Mouse (Mus musculus): ENCODE results near the gene Yif1b. TPM values are rescaled to one million over a fixed set of nuclear protein-coding genes. Genes with fewer than 3 reads are reported as not detected.

The Yif1b gene
- total and polyA plus RNA-seq, 2 experiments from 2014 or later, result 121 to 194 TPM

DNA sequence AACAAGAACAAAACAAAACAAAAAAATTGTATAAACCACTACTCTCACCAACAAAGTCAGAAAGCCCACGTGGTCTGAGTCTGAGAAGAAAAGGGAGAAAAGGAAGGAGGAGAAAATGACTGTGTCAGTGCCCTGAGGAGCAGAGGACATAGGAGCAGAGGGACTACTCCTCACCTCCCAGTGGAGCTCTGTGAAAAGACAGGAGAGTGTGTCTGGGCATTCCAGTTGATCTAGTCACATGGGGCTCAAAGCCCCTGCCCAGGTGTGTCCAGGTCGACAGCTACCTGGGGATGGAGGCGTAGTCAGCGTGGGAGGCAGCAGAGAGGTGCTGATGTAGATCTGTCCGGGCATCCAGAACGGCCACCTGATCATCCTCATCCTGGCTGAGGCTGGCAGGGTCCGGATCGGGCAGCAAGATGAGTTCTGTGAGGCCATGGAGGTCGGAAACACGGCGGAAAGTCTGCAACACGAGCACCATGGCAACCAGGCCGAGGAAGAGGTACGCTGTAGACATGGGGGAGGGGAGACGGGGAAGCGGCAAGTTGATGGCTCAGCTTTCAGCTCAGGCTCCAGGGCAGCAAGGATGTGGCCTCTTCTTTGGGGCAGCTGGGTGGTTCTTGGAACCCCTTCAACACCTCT lies 13.3 kb upstream of the Yif1b start:
- Histone ChIP-seq H3K27ac (ENCODE audit: low read depth) (no peak overlapping the region), H3K27me3 (ENCODE audit: control insufficient read depth, insufficient read depth, low read length) (no peaks in the 10 kb centered on the region), H3K4me2 (ENCODE audit: low read depth, low read length) (no peak overlapping the region), H3K9ac (replicated peaks; ENCODE audit: low read depth, low read length) (no peak overlapping the region), H3K4me3 (ENCODE audit: low read depth, low read length) (no peak overlapping the region), H3K9me3 (replicated peaks; ENCODE audit: control insufficient read depth, low read length) (peaks cover 6% of the 10 kb centered on the region; the same call in 1 of the 2 replicates), H3K4me1 (ENCODE audit: control insufficient read depth, insufficient read depth) (no peaks in the 10 kb centered on the region), H3K36me3 (replicated peaks; ENCODE audit: control insufficient read depth, insufficient read depth, low read length) (0 out of 2 replicates have a peak, but pooled peaks cover 14% of the 10 kb centered on the region)
- no peak for ATAC-seq (ENCODE audit: insufficient read depth, low read depth)
- TF ChIP-seq CTCF (IDR thresholded peaks at IDR 0.05; ENCODE audit: low read depth), result no peak
- no peak for TF ChIP-seq EP300 (IDR thresholded peaks at IDR 0.05; ENCODE audit: low read depth)
- WGBS, result 27% methylated on average over 16 of the region's 16 CpGs
- no peak for DNase-seq (ENCODE audit: low spot score)

DNA sequence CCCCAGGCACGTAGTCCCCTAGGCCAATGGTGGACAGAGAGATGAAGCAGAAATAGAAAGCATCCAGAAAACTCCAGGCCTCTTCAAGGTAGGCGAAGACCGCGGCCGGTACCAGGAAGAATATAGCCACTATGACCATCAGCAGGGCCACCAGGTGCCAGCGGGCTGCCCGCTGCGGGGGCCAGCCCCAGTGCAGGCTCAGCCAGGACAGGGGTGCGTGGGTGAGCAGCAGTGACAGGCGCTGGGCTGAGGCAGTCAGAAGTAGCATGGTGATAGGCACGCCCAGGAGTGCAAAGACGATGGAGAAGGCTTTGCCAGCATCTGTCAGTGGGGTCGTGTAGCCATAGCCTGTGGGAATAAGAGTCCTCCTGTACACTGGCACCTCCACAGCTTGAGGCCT lies 12.6 kb upstream of the Yif1b start:
- no peaks in the 10 kb centered on the region for H3K9me3 ChIP-seq (replicated peaks; ENCODE audit: control insufficient read depth, low read length)
- no peak for DNase-seq (ENCODE audit: low spot score)
- ATAC-seq (ENCODE audit: insufficient read depth, low read depth), result no peak
- H3K27ac ChIP-seq (ENCODE audit: low read depth), result no peak overlapping the region
- no peak overlapping the region for H3K4me2 ChIP-seq (ENCODE audit: low read depth, low read length)
- TF ChIP-seq EP300 (IDR thresholded peaks at IDR 0.05; ENCODE audit: low read depth) (no peak), CTCF (IDR thresholded peaks at IDR 0.05; ENCODE audit: low read depth) (no peak)
- WGBS, result 72% methylated on average over 13 of the region's 13 CpGs
- no peak overlapping the region for H3K9ac ChIP-seq (replicated peaks; ENCODE audit: low read depth, low read length)
- no peaks in the 10 kb centered on the region for H3K4me1 ChIP-seq (ENCODE audit: control insufficient read depth, insufficient read depth)
- no peaks in the 10 kb centered on the region for H3K27me3 ChIP-seq (ENCODE audit: control insufficient read depth, insufficient read depth, low read length)
- no peak overlapping the region for H3K4me3 ChIP-seq (ENCODE audit: low read depth, low read length)
- H3K36me3 ChIP-seq (replicated peaks; ENCODE audit: control insufficient read depth, insufficient read depth, low read length), result 0 out of 2 replicates have a peak, but pooled peaks cover 14% of the 10 kb centered on the region

DNA sequence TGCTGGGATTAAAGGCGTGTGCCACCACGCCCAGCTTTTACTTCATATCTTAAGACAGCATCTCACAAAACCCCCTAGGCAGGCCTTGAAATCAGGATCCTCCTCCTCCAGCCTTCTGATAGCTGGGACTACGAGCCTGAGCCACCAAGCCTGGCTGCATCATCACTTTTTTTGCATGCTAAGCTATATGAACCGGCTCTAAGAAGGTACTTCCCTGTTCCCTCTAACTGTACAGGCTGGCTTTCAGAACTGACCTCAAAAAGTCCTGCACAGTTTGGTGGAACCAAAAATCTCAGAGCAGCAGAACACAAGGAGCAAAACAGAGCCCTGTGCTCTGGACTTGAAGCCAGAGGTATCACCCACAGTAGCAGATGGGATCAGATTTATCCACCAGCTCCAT lies 9.9 kb upstream of the Yif1b start:
- TF ChIP-seq EP300 (IDR thresholded peaks at IDR 0.05; ENCODE audit: low read depth) (no peak), CTCF (IDR thresholded peaks at IDR 0.05; ENCODE audit: low read depth) (no peak)

DNA sequence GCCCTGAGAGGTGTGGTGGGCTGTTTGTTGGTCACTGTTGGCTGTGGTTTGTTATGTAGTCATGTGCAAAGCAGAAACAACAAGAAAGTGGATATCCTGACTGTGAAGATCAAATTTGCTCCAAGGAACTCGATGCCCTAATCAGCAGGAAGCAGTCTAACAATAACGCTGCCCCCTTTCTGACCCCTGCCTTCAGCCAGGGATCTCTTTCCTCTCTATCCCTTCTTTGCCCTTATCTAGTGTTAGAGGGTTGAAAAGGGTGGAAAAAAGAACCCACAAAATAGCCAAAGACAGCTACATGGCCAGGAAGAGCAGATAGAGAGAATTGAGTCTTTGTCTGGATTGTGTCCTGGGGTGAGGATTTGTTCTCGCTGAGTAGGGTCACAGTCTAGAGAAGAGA lies 7.6 kb upstream of the Yif1b start:
- H3K27ac ChIP-seq (ENCODE audit: low read depth), result peak overlapping the region; percentile 85; the same call in 1 of the 2 replicates
- H3K9ac ChIP-seq (replicated peaks; ENCODE audit: low read depth, low read length), result no peak overlapping the region
- DNase-seq (ENCODE audit: low spot score), result no peak
- H3K4me3 ChIP-seq (ENCODE audit: low read depth, low read length), result no peak overlapping the region
- no peak for ATAC-seq (ENCODE audit: insufficient read depth, low read depth)
- no peaks in the 10 kb centered on the region for H3K9me3 ChIP-seq (replicated peaks; ENCODE audit: control insufficient read depth, low read length)
- H3K4me2 ChIP-seq (ENCODE audit: low read depth, low read length), result peak overlapping the region; percentile 91; the same call in 1 of the 2 replicates
- H3K27me3 ChIP-seq (ENCODE audit: control insufficient read depth, insufficient read depth, low read length), result 0 out of 2 replicates have a peak, but pooled peaks cover 11% of the 10 kb centered on the region
- WGBS, result 31% methylated on average over 3 of the region's 3 CpGs
- H3K4me1 ChIP-seq (ENCODE audit: control insufficient read depth, insufficient read depth), result peaks cover 9% of the 10 kb centered on the region
- 0 out of 2 replicates have a peak, but pooled peaks cover 4% of the 10 kb centered on the region for H3K36me3 ChIP-seq (replicated peaks; ENCODE audit: control insufficient read depth, insufficient read depth, low read length)
- no peak for TF ChIP-seq CTCF (IDR thresholded peaks at IDR 0.05; ENCODE audit: low read depth)

More for the DNA sequence above, 9.9 kb upstream of the Yif1b start:
- no peak overlapping the region for H3K4me2 ChIP-seq (ENCODE audit: low read depth, low read length)
- 0 out of 2 replicates have a peak, but pooled peaks cover 14% of the 10 kb centered on the region for H3K36me3 ChIP-seq (replicated peaks; ENCODE audit: control insufficient read depth, insufficient read depth, low read length)
- H3K4me3 ChIP-seq (ENCODE audit: low read depth, low read length), result no peak overlapping the region
- no peak overlapping the region for H3K9ac ChIP-seq (replicated peaks; ENCODE audit: low read depth, low read length)
- H3K4me1 ChIP-seq (ENCODE audit: control insufficient read depth, insufficient read depth), result peaks cover 5% of the 10 kb centered on the region
- DNase-seq (ENCODE audit: low spot score) (no peak), ATAC-seq (ENCODE audit: insufficient read depth, low read depth) (no peak)
- 72% methylated on average over 4 of the region's 4 CpGs for WGBS
- H3K27ac ChIP-seq (ENCODE audit: low read depth), result no peak overlapping the region
- H3K9me3 ChIP-seq (replicated peaks; ENCODE audit: control insufficient read depth, low read length), result no peaks in the 10 kb centered on the region
- 0 out of 2 replicates have a peak, but pooled peaks cover 11% of the 10 kb centered on the region for H3K27me3 ChIP-seq (ENCODE audit: control insufficient read depth, insufficient read depth, low read length)

DNA sequence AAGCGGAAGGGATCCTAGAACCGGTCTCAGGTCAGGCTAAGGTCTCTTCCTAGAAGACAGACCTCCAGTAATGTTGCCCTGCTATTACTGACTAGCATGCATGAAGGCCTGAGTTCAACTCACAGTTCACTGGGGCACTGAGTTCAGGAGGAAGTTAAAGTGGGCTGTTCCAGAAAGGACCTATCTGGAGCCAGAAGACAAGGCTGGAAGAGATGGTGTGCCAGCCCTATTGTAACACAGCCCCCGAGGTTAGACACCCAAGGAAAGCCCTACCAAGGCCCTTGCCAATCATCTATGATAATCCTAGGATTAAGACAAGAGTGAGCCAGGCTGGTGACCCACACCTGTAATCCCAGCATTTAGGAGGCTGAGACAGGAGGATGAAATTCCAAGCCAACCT lies 6.6 kb upstream of the Yif1b start:
- Histone ChIP-seq H3K9ac (replicated peaks; ENCODE audit: low read depth, low read length) (peak overlapping the region; percentile 83; the same call in 1 of the 2 replicates), H3K9me3 (replicated peaks; ENCODE audit: control insufficient read depth, low read length) (no peaks in the 10 kb centered on the region), H3K36me3 (replicated peaks; ENCODE audit: control insufficient read depth, insufficient read depth, low read length) (no peaks in the 10 kb centered on the region), H3K4me1 (ENCODE audit: control insufficient read depth, insufficient read depth) (peaks cover 9% of the 10 kb centered on the region), H3K4me2 (ENCODE audit: low read depth, low read length) (peak overlapping the region; percentile 91), H3K27ac (ENCODE audit: low read depth) (peak overlapping the region; percentile 85), H3K27me3 (ENCODE audit: control insufficient read depth, insufficient read depth, low read length) (0 out of 2 replicates have a peak, but pooled peaks cover 11% of the 10 kb centered on the region), H3K4me3 (ENCODE audit: low read depth, low read length) (peak overlapping the region; percentile 75)
- ATAC-seq (ENCODE audit: insufficient read depth, low read depth) (no peak), DNase-seq (ENCODE audit: low spot score) (no peak)
- TF ChIP-seq EP300 (IDR thresholded peaks at IDR 0.05; ENCODE audit: low read depth) (no peak), CTCF (IDR thresholded peaks at IDR 0.05; ENCODE audit: low read depth) (no peak)
- 54% methylated on average over 3 of the region's 3 CpGs for WGBS

All from heart, postnatal 0 days (tissue).